Mouse (Mus musculus) lung, embryonic 14.5 days (tissue): ENCODE data around the gene Maml2. TPM values are rescaled to one million over a fixed set of nuclear protein-coding genes. Genes with fewer than 3 reads are reported as not detected.

ENCODE experiments used
- ATAC-seq: fragments of 200-750 bp; cut with Nextera tagmentation; 2 replicates; pipeline ENCODE4 v1.8.0; 2017; ENCODE audit warnings: mild to moderate bottlenecking, moderate TSS enrichment, moderate library complexity; ENCODE audit not compliant: insufficient read depth
- DNase-seq: peaks from one replicate; pipeline ENCODE4 v3.0.0-alpha.2; 2015
- H3K27ac ChIP-seq: fragments of 300-500 bp; sonication (generic); 2 replicates; pipeline ENCODE4 v1.5.1; 2014; ENCODE audit warnings: low read depth, mild to moderate bottlenecking, moderate library complexity
- H3K27me3 ChIP-seq: fragments of 300-500 bp; sonication (generic); 2 replicates; pipeline ENCODE4 v1.6.1; 2014; ENCODE audit warnings: low read length, control low read depth; ENCODE audit not compliant: insufficient read depth
- H3K36me3 ChIP-seq: fragments of 300-500 bp; sonication (generic); 2 replicates; pipeline ENCODE4 v1.6.1; 2014; ENCODE audit warnings: control low read depth; ENCODE audit not compliant: insufficient read depth
- H3K4me1 ChIP-seq: fragments of 300-500 bp; sonication (generic); 2 replicates; pipeline ENCODE4 v1.6.1; 2014; ENCODE audit warnings: antibody characterized with exemption, control low read depth; ENCODE audit not compliant: insufficient read depth
- H3K4me2 ChIP-seq: fragments of 300-500 bp; sonication (generic); 2 replicates; pipeline ENCODE4 v1.6.1; 2014; ENCODE audit warnings: mild to moderate bottlenecking
- H3K4me3 ChIP-seq: fragments of 300-500 bp; sonication (generic); 2 replicates; pipeline ENCODE4 v1.5.1; 2014; ENCODE audit warnings: low read depth, low read length
- H3K9ac ChIP-seq: fragments of 300-500 bp; sonication (generic); 2 replicates; pipeline ENCODE4 v1.6.1; 2014
- H3K9me3 ChIP-seq: fragments of 300-500 bp; sonication (generic); 2 replicates; pipeline ENCODE4 v1.6.1; 2016; ENCODE audit warnings: low read depth, low read length, control low read depth
- CTCF ChIP-seq: IDR thresholded peaks from 2 replicates; pipeline ENCODE4 v1.5.1; 2016; ENCODE audit warnings: antibody characterized with exemption, low read depth
- WGBS: fragments of 180-500 bp; shearing (Covaris S2); extraction: QIAGEN DNeasy Blood & Tissue Kit; methylation state at CpG from one replicate; pipeline ENCODE4 v1.1.7; 2014; 5-methylcytosine and 5-hydroxymethylcytosine counted together
- polyA plus RNA-seq: library from polyadenylated mRNA; unstranded; fragments of >200 nt; fragmentation: Nextera tagmentation; extraction: Ambion mirVana; gene quantifications from 2 replicates; pipeline ENCODE4 v1.2.1, GENCODE M21; 2014

The Maml2 gene
- polyA plus RNA-seq, 1 experiment from 2014 or later, result 12.3 TPM

DNA sequence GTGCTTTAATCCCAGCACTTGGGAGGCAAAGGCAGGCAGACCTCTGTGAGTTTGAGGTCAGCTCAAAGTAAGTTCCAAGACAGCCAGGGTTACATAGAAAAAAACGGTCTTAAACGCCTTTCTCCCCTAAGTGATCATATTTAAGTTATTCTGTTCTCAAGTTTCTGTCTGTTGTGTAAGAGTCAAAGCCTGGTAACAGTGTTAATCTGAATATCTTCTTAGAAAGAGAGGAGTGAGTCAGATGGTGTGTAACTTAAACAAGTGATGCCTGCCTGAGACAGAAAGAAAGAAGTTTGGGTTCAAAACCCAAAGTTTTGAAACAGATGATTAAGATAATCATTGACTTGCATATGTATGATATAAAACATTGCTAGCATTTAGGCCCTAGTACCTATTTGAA, 218.2 kb downstream of the Maml2 start:
- Histone ChIP-seq H3K27me3 (no peaks in the 10 kb centered on the region), H3K27ac (no peak overlapping the region), H3K9ac (no peak overlapping the region), H3K4me1 (0 out of 2 replicates have a peak, but pooled peaks cover 4% of the 10 kb centered on the region), H3K9me3 (no peaks in the 10 kb centered on the region), H3K36me3 (no peaks in the 10 kb centered on the region), H3K4me2 (no peak overlapping the region), H3K4me3 (no peak overlapping the region)
- WGBS, result 44% methylated on average over 2 of the region's 2 CpGs
- TF ChIP-seq CTCF, result no peak
- ATAC-seq, result no peak
- no peak for DNase-seq

DNA sequence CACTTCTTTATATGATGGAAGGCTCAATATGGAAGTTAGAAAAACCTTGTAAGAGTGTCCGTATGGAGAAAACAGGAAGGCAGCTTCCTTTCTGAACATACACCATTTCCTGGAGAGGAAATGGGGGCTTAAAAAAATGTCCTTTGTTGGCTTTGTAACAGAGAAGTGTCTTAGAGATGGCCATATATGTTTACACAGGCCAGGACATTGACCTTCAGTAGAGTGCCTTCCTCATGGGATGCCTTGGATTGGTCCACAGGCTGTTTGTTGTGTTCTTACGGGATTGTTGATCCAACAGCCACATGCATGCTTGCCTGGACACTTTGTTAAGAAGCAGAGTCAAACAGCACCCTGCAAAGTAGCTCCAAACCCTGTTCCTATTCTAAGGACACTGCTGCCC, 220.3 kb downstream of the Maml2 start:
- no peaks in the 10 kb centered on the region for H3K36me3 ChIP-seq
- H3K4me1 ChIP-seq, result 0 out of 2 replicates have a peak, but pooled peaks cover 4% of the 10 kb centered on the region
- no peak overlapping the region for H3K4me2 ChIP-seq
- H3K9me3 ChIP-seq, result no peaks in the 10 kb centered on the region
- H3K9ac ChIP-seq, result no peak overlapping the region
- no peak for TF ChIP-seq CTCF
- ATAC-seq (peak; percentile 66; the same call in 1 of the 2 replicates), DNase-seq (peak; percentile 51)
- H3K27ac ChIP-seq, result no peak overlapping the region
- H3K4me3 ChIP-seq, result no peak overlapping the region
- H3K27me3 ChIP-seq, result no peaks in the 10 kb centered on the region
- 75% methylated on average over 2 of the region's 2 CpGs for WGBS

GRCm38 (mm10) chr9:13518441-13518971, 220.7 kb downstream of the Maml2 start:
- Histone ChIP-seq H3K4me3 (no peak overlapping the region), H3K27ac (no peak overlapping the region), H3K36me3 (no peaks in the 10 kb centered on the region), H3K9me3 (no peaks in the 10 kb centered on the region), H3K9ac (no peak overlapping the region), H3K27me3 (no peaks in the 10 kb centered on the region), H3K4me1 (0 out of 2 replicates have a peak, but pooled peaks cover 4% of the 10 kb centered on the region), H3K4me2 (no peak overlapping the region)
- no peak for TF ChIP-seq CTCF
- WGBS, result 66% methylated on average over 2 of the region's 2 CpGs
- ATAC-seq (peak; percentile 41; the same call in 1 of the 2 replicates), DNase-seq (no peak)

DNA sequence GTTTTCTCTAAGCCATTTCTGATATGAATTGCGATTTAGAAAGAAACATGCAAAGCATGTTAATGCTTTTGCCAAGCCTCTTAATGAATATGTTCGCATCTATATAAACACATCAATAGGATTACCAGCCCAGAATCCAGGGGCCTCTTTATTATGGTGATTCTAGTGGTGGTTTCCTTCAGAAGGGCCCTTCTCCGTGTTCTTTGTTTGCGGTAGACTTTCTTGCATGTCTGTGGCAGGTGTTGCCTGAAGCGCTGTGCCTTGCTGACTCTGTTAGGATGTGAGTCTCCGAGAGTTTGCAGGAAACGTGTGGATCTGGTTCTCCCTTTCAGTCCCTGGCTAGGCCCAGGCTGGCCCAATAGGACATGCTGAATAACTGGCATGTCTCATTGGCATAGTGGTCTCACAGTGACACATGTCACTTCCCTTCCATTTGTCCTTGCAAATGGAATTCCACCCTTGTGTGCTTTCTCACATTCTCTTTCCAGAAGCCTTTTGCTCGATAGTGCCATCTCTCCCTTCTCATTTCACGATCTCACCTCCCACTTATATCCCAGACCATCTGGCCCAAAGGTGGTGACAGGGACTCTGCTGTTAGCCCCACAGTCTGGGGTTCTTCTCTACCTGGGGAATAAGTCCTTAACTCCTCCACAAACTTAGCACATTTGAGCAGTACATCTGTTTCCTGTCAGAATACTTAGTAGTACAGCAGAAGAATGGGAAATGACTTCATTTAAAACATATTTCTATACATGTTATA, 224.5 kb downstream of the Maml2 start:
- no peak for DNase-seq
- Histone ChIP-seq H3K27ac (no peak overlapping the region), H3K27me3 (no peaks in the 10 kb centered on the region), H3K4me2 (no peak overlapping the region), H3K4me1 (peaks cover 12% of the 10 kb centered on the region; the same call in 1 of the 2 replicates), H3K9ac (no peak overlapping the region), H3K36me3 (no peaks in the 10 kb centered on the region), H3K4me3 (no peak overlapping the region), H3K9me3 (no peaks in the 10 kb centered on the region)
- 70% methylated on average over 9 of the region's 9 CpGs for WGBS
- no peak for ATAC-seq
- TF ChIP-seq CTCF, result no peak

DNA sequence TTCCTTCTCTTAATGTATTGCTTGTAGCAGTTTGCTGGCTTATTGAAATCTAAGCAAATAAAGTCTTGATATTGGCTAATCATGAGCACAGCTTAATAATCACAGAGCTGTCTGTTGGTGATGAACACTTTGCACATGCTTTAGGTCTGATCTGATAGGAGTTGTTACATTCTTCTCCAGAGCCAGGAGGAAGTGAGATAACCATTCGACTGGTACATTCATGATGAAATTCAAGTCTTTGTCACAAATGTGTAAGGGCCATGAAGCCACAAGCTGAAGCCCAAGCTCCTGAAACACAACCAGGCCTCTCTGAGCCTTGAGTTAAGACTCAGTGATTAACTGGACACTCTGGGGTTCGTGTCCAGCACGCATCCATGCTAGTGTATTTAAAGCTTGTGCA, 225.3 kb downstream of the Maml2 start:
- TF ChIP-seq CTCF, result no peak
- no peak overlapping the region for H3K27ac ChIP-seq
- no peak for DNase-seq
- H3K36me3 ChIP-seq, result no peaks in the 10 kb centered on the region
- H3K4me3 ChIP-seq, result no peak overlapping the region
- no peak for ATAC-seq
- no peaks in the 10 kb centered on the region for H3K9me3 ChIP-seq
- H3K9ac ChIP-seq, result no peak overlapping the region
- no peaks in the 10 kb centered on the region for H3K27me3 ChIP-seq
- peaks cover 12% of the 10 kb centered on the region for H3K4me1 ChIP-seq
- WGBS, result 76% methylated on average over 3 of the region's 3 CpGs
- H3K4me2 ChIP-seq, result no peak overlapping the region

- 29% methylated on average over 1 of the region's 1 CpGs for WGBS
- H3K36me3 ChIP-seq, result no peaks in the 10 kb centered on the region
- peak; percentile 63; the same call in 1 of the 2 replicates for ATAC-seq
- no peak overlapping the region for H3K9ac ChIP-seq
- peaks cover 9% of the 10 kb centered on the region for H3K4me1 ChIP-seq
- no peak for DNase-seq
- no peaks in the 10 kb centered on the region for H3K9me3 ChIP-seq
- H3K27ac ChIP-seq, result peak overlapping the region; percentile 56; the same call in 1 of the 2 replicates
- no peak for TF ChIP-seq CTCF
- no peak overlapping the region for H3K4me2 ChIP-seq
- H3K27me3 ChIP-seq, result no peaks in the 10 kb centered on the region
- H3K4me3 ChIP-seq, result no peak overlapping the region
Observed at GRCm38 (mm10) chr9:13525075-13525474, 227.3 kb downstream of the Maml2 start.

DNA sequence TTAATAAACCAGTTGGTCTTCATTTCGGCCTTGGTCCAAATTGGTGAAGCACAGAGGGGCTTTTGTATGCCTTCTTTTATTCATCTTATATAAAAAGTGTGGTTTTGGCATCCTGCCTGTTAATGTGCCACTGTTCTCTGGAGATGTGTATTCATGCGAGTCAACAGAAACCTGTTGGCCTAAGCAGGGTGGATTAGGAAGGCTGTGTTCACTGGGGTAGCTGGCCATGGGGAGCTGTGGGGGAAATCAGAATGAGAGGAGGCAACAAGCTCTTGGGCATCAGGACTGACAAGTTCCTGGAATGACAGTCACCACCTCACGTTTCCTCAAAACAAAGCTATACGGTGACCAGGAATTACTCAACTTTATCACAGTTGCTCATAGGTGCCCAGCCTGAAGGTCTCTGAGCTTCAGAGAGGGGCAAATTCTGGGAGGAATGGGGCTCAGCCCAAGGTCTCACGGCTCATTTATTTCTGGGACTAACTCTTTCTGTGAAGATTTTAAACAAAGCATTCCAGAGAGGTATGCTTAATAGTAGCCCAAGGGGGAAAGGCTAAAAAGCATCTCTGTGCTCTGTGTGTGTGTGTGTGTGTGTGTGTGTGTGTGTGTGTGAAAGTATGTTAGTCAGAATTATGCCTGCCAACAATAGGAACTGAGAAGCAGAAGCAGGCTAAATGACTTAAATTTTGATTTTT, 228.0 kb downstream of the Maml2 start:
- DNase-seq (peak; percentile 63), ATAC-seq (peak; percentile 71)
- Histone ChIP-seq H3K4me3 (no peak overlapping the region), H3K4me1 (peaks cover 9% of the 10 kb centered on the region), H3K27me3 (no peaks in the 10 kb centered on the region), H3K27ac (peak overlapping the region; percentile 56), H3K4me2 (no peak overlapping the region), H3K36me3 (no peaks in the 10 kb centered on the region), H3K9ac (no peak overlapping the region), H3K9me3 (no peaks in the 10 kb centered on the region)
- no peak for TF ChIP-seq CTCF
- 45% methylated on average over 5 of the region's 5 CpGs for WGBS
